Mouse (Mus musculus): ENCODE data around the gene Iffo2. TPM values are rescaled to one million over a fixed set of nuclear protein-coding genes. Genes with fewer than 3 reads are reported as not detected.

Iffo2 gene
- polyA plus RNA-seq, 2 experiments, result 5.8 to 8.8 TPM

GRCm38 (mm10) chr4:139622373-139623282, 92.3 kb downstream of the Iffo2 start, which contains the start of gene Aldh4a1:
Gene Aldh4a1 (plus strand): TSS chr4:139622866.
- WGBS, result 2% methylated on average over 28 of the region's 38 CpGs
- TF ChIP-seq POLR2A (IDR thresholded peaks at IDR 0.05; ENCODE audit: borderline replicate concordance, extremely low read depth, insufficient read depth, insufficient read length), result peak; percentile 48; the same call in 1 of the 2 replicates
- no peaks in the 10 kb centered on the region for H3K27me3 ChIP-seq (ENCODE audit: control insufficient read depth, insufficient read depth, low read length)

GRCm38 (mm10) chr4:139623434-139624115, 93.2 kb downstream of the Iffo2 start:
- DNase-seq (ENCODE audit: low spot score) (no peak), ATAC-seq (ENCODE audit: low FRiP score, low read depth) (no peak)
- H3K4me2 ChIP-seq (replicated peaks; ENCODE audit: low read depth, low read length, severe bottlenecking), result peak overlapping the region; percentile 74
- peaks cover 12% of the 10 kb centered on the region for H3K4me1 ChIP-seq (ENCODE audit: control insufficient read depth, insufficient read depth, low read length)
- peak overlapping the region; percentile 53 for H3K9ac ChIP-seq (ENCODE audit: low read depth, low read length, severe bottlenecking)
- H3K27me3 ChIP-seq (ENCODE audit: control insufficient read depth, insufficient read depth, low read length), result no peaks in the 10 kb centered on the region
- peak overlapping the region; percentile 56 for H3K4me3 ChIP-seq (replicated peaks; ENCODE audit: low read length)
- WGBS, result 19% methylated on average over 21 of the region's 21 CpGs
- no peaks in the 10 kb centered on the region for H3K36me3 ChIP-seq (ENCODE audit: control insufficient read depth, insufficient read depth, low read length)
- H3K27ac ChIP-seq (replicated peaks; ENCODE audit: low read depth, low read length), result no peak overlapping the region
- no peaks in the 10 kb centered on the region for H3K9me3 ChIP-seq (ENCODE audit: control insufficient read depth, low read length)
- TF ChIP-seq POLR2A (IDR thresholded peaks at IDR 0.05; ENCODE audit: borderline replicate concordance, extremely low read depth, insufficient read depth, insufficient read length), result no peak

More at GRCm38 (mm10) chr4:139622373-139623282, 92.3 kb downstream of the Iffo2 start, which contains the start of gene Aldh4a1:
- H3K9ac ChIP-seq (ENCODE audit: low read depth, low read length, severe bottlenecking), result peak within 1 kb of the TSS; percentile 53
- H3K4me1 ChIP-seq (ENCODE audit: control insufficient read depth, insufficient read depth, low read length), result peaks cover 12% of the 10 kb centered on the region
- H3K4me2 ChIP-seq (replicated peaks; ENCODE audit: low read depth, low read length, severe bottlenecking), result peak within 1 kb of the TSS; percentile 74
- peaks cover 4% of the 10 kb centered on the region; the same call in 1 of the 2 replicates for H3K36me3 ChIP-seq (ENCODE audit: control insufficient read depth, insufficient read depth, low read length)
- no peaks in the 10 kb centered on the region for H3K9me3 ChIP-seq (ENCODE audit: control insufficient read depth, low read length)
- peak within 1 kb of the TSS; percentile 22; the same call in 1 of the 2 replicates for H3K27ac ChIP-seq (replicated peaks; ENCODE audit: low read depth, low read length)
- H3K4me3 ChIP-seq (replicated peaks; ENCODE audit: low read length), result peak within 1 kb of the TSS; percentile 56
- peak; percentile 100 for ATAC-seq (ENCODE audit: low FRiP score, low read depth)
- DNase-seq (ENCODE audit: low spot score), result peak; percentile 97

GRCm38 (mm10) chr4:139624116-139624489, 93.8 kb downstream of the Iffo2 start:
- ATAC-seq (ENCODE audit: low FRiP score, low read depth) (no peak), DNase-seq (ENCODE audit: low spot score) (no peak)
- Histone ChIP-seq H3K36me3 (ENCODE audit: control insufficient read depth, insufficient read depth, low read length) (no peaks in the 10 kb centered on the region), H3K4me2 (replicated peaks; ENCODE audit: low read depth, low read length, severe bottlenecking) (peak overlapping the region; percentile 74), H3K9ac (ENCODE audit: low read depth, low read length, severe bottlenecking) (peak overlapping the region; percentile 16; the same call in 1 of the 2 replicates), H3K4me1 (ENCODE audit: control insufficient read depth, insufficient read depth, low read length) (peaks cover 12% of the 10 kb centered on the region), H3K4me3 (replicated peaks; ENCODE audit: low read length) (peak overlapping the region; percentile 56; the same call in 1 of the 2 replicates), H3K27me3 (ENCODE audit: control insufficient read depth, insufficient read depth, low read length) (no peaks in the 10 kb centered on the region), H3K27ac (replicated peaks; ENCODE audit: low read depth, low read length) (no peak overlapping the region), H3K9me3 (ENCODE audit: control insufficient read depth, low read length) (no peaks in the 10 kb centered on the region)
- 72% methylated on average over 5 of the region's 5 CpGs for whole genome bisulfite sequencing
- TF ChIP-seq POLR2A (IDR thresholded peaks at IDR 0.05; ENCODE audit: borderline replicate concordance, extremely low read depth, insufficient read depth, insufficient read length), result no peak

GRCm38 (mm10) chr4:139624706-139625105, 94.4 kb downstream of the Iffo2 start:
- 69% methylated on average over 10 of the region's 10 CpGs for WGBS
- Histone ChIP-seq H3K36me3 (ENCODE audit: control insufficient read depth, insufficient read depth, low read length) (no peaks in the 10 kb centered on the region), H3K27ac (replicated peaks; ENCODE audit: low read depth, low read length) (no peak overlapping the region), H3K4me3 (replicated peaks; ENCODE audit: low read length) (no peak overlapping the region), H3K4me1 (ENCODE audit: control insufficient read depth, insufficient read depth, low read length) (peaks cover 12% of the 10 kb centered on the region), H3K4me2 (replicated peaks; ENCODE audit: low read depth, low read length, severe bottlenecking) (no peak overlapping the region), H3K27me3 (ENCODE audit: control insufficient read depth, insufficient read depth, low read length) (no peaks in the 10 kb centered on the region), H3K9me3 (ENCODE audit: control insufficient read depth, low read length) (no peaks in the 10 kb centered on the region), H3K9ac (ENCODE audit: low read depth, low read length, severe bottlenecking) (0 out of 2 replicates have a peak overlapping the region, but pooled peaks have one; percentile 16)
- TF ChIP-seq POLR2A (IDR thresholded peaks at IDR 0.05; ENCODE audit: borderline replicate concordance, extremely low read depth, insufficient read depth, insufficient read length), result no peak
- DNase-seq (ENCODE audit: low spot score), result no peak
- no peak for ATAC-seq (ENCODE audit: low FRiP score, low read depth)

GRCm38 (mm10) chr4:139627361-139627760, 97.0 kb downstream of the Iffo2 start:
- H3K9me3 ChIP-seq (ENCODE audit: control insufficient read depth, low read length), result no peaks in the 10 kb centered on the region
- no peak for TF ChIP-seq POLR2A (IDR thresholded peaks at IDR 0.05; ENCODE audit: borderline replicate concordance, extremely low read depth, insufficient read depth, insufficient read length)
- H3K36me3 ChIP-seq (ENCODE audit: control insufficient read depth, insufficient read depth, low read length), result no peaks in the 10 kb centered on the region
- 91% methylated on average over 11 of the region's 11 CpGs for WGBS
- no peak overlapping the region for H3K27ac ChIP-seq (replicated peaks; ENCODE audit: low read depth, low read length)
- DNase-seq (ENCODE audit: low spot score), result no peak
- ATAC-seq (ENCODE audit: low FRiP score, low read depth), result no peak
- no peaks in the 10 kb centered on the region for H3K27me3 ChIP-seq (ENCODE audit: control insufficient read depth, insufficient read depth, low read length)
- H3K4me2 ChIP-seq (replicated peaks; ENCODE audit: low read depth, low read length, severe bottlenecking), result no peak overlapping the region
- no peak overlapping the region for H3K4me3 ChIP-seq (replicated peaks; ENCODE audit: low read length)
- no peak overlapping the region for H3K9ac ChIP-seq (ENCODE audit: low read depth, low read length, severe bottlenecking)
- H3K4me1 ChIP-seq (ENCODE audit: control insufficient read depth, insufficient read depth, low read length), result peaks cover 12% of the 10 kb centered on the region

Measured in limb, embryonic 14.5 days (tissue).